Mouse (Mus musculus): ENCODE results near the gene Ndufaf5.
"Not testable (repeated sequence)": the region's sequence is repeated elsewhere in the genome, so short reads cannot be mapped to it uniquely, and the experiment has no call there.

Ndufaf5 gene

GRCm38 (mm10) chr2:140170127-140170802 lies at the start of gene Ndufaf5, which contains the start of gene Esf1:
Gene Ndufaf5, plus strand, starts transcription at chr2:140170649.
Gene Esf1, minus strand, starts transcription at chr2:140170564.
- peak; percentile 99 for DNase-seq

- DNase-seq, result no peak
These were observed 44.9 kb upstream of the Ndufaf5 start for GRCm38 (mm10) chr2:140125516-140125915.

GRCm38 (mm10) chr2:140151743-140152142 lies 18.7 kb upstream of the Ndufaf5 start, which contains the start of gene Gm17374:
Gene Gm17374, plus strand, starts transcription at chr2:140152043.
- not testable (repeated sequence) for DNase-seq

GRCm38 (mm10) chr2:140159186-140159730 lies 11.2 kb upstream of the Ndufaf5 start:
- DNase-seq, result no peak

- no peak for DNase-seq
These were observed 7.0 kb upstream of the Ndufaf5 start for GRCm38 (mm10) chr2:140163351-140163854.

- no peak for DNase-seq
These were observed 1.4 kb upstream of the Ndufaf5 start for GRCm38 (mm10) chr2:140169057-140169456.

- no peak for DNase-seq
These were observed 529 bp downstream of the Ndufaf5 start for GRCm38 (mm10) chr2:140170803-140171553.

GRCm38 (mm10) chr2:140185685-140186210 lies 15.3 kb downstream of the Ndufaf5 start:
- DNase-seq, result not testable (repeated sequence)

- DNase-seq, result no peak
These were observed 30.3 kb downstream of the Ndufaf5 start for GRCm38 (mm10) chr2:140200713-140201112.

- no peak for DNase-seq
These were observed 32.1 kb downstream of the Ndufaf5 start for GRCm38 (mm10) chr2:140202573-140202972.

- DNase-seq, result no peak
These were observed 33.3 kb downstream of the Ndufaf5 start for GRCm38 (mm10) chr2:140203756-140204155.

GRCm38 (mm10) chr2:140214519-140215027 lies 44.1 kb downstream of the Ndufaf5 start:
- no peak for DNase-seq

- no peak for DNase-seq
These were observed 45.0 kb downstream of the Ndufaf5 start for GRCm38 (mm10) chr2:140215415-140215814.

GRCm38 (mm10) chr2:140215965-140216364 lies 45.5 kb downstream of the Ndufaf5 start:
- DNase-seq, result no peak

- DNase-seq, result no peak
These were observed 49.9 kb downstream of the Ndufaf5 start for GRCm38 (mm10) chr2:140220325-140220724.

GRCm38 (mm10) chr2:140230295-140230694 lies 59.8 kb downstream of the Ndufaf5 start:
- DNase-seq, result no peak

GRCm38 (mm10) chr2:140237245-140237644 lies 66.8 kb downstream of the Ndufaf5 start:
- DNase-seq, result no peak

GRCm38 (mm10) chr2:140242398-140242797 lies 71.9 kb downstream of the Ndufaf5 start:
- no peak for DNase-seq

GRCm38 (mm10) chr2:140243105-140243504 lies 72.7 kb downstream of the Ndufaf5 start:
- no peak for DNase-seq
